Mouse (Mus musculus): Measurements from ENCODE around the gene Klrk1.

- TF ChIP-seq CTCF (IDR thresholded peaks at IDR 0.05; ENCODE audit: control insufficient read depth, insufficient read depth, insufficient read length): no peak
- no peak for TF ChIP-seq USF1 (IDR thresholded peaks at IDR 0.05; ENCODE audit: low read depth)
- TF ChIP-seq CEBPB (IDR thresholded peaks at IDR 0.05; ENCODE audit: low read depth): no peak
- TF ChIP-seq MYOG (IDR thresholded peaks at IDR 0.05; ENCODE audit: control insufficient read depth, extremely low read depth, insufficient read length): no peak
- no peak for TF ChIP-seq MYOD1 (IDR thresholded peaks at IDR 0.05; ENCODE audit: control insufficient read depth, insufficient read length, low read depth)
- TF ChIP-seq MAX (IDR thresholded peaks at IDR 0.05): no peak
- no peak for TF ChIP-seq FOSL1 (IDR thresholded peaks at IDR 0.05; ENCODE audit: insufficient read depth, low read length, poor library complexity, severe bottlenecking)
These were observed 40.6 kb downstream of the Klrk1 start for GRCm38 (mm10) chr6:129583014-129583413.
